Mouse (Mus musculus): Measurements from ENCODE around the gene 1810013L24Rik.

- TF ChIP-seq CTCF (IDR thresholded peaks at IDR 0.05; ENCODE audit: low read depth): no peak
- TF ChIP-seq EP300 (IDR thresholded peaks at IDR 0.05; ENCODE audit: low read depth): no peak
Observed at GRCm38 (mm10) chr16:8791949-8792557, 37.8 kb upstream of the 1810013L24Rik start, which contains the start of gene Usp7.
